Mouse (Mus musculus): Measurements from ENCODE around the gene Tbc1d2b. TPM values are rescaled to one million over a fixed set of nuclear protein-coding genes. Genes with fewer than 3 reads are reported as not detected.

The Tbc1d2b gene
- 13.2 and 14.2 TPM in 2 replicates for polyA plus RNA-seq (2014; fragmentation: Nextera tagmentation; extraction: Ambion mirVana)

- ATAC-seq (replicated peaks; ENCODE audit: low FRiP score), result peak; percentile 87
- H3K4me1 ChIP-seq (replicated peaks; ENCODE audit: control insufficient read depth, insufficient read depth, low read length), result peaks cover 12% of the 10 kb centered on the region
Measured at GRCm38 (mm10) chr9:90270193-90270943, at the start of gene Tbc1d2b. Tbc1d2b (minus strand) TSS chr9:90270804.

GRCm38 (mm10) chr9:90316300-90316699 is 45.7 kb upstream of the Tbc1d2b start:
- Histone ChIP-seq H3K9ac (ENCODE audit: low read depth, low read length) (no peak overlapping the region), H3K36me3 (ENCODE audit: control insufficient read depth, insufficient read depth, low read length) (no peaks in the 10 kb centered on the region), H3K27ac (ENCODE audit: low read depth, low read length) (no peak overlapping the region), H3K4me2 (no peak overlapping the region), H3K27me3 (replicated peaks; ENCODE audit: control insufficient read depth, insufficient read depth, low read length) (no peaks in the 10 kb centered on the region), H3K9me3 (ENCODE audit: control insufficient read depth, low read length) (no peaks in the 10 kb centered on the region), H3K4me1 (replicated peaks; ENCODE audit: control insufficient read depth, insufficient read depth, low read length) (no peaks in the 10 kb centered on the region), H3K4me3 (ENCODE audit: low read depth, low read length) (no peak overlapping the region)
- WGBS, result 78% methylated on average over 5 of the region's 5 CpGs
- DNase-seq (ENCODE audit: low spot score) (no peak), ATAC-seq (replicated peaks; ENCODE audit: low FRiP score) (0 out of 2 replicates have a peak, but pooled peaks have one; percentile 31)

More at GRCm38 (mm10) chr9:90270193-90270943, at the start of gene Tbc1d2b:
- peak; percentile 73 for DNase-seq (ENCODE audit: low spot score)
- H3K36me3 ChIP-seq (ENCODE audit: control insufficient read depth, insufficient read depth, low read length), result no peaks in the 10 kb centered on the region
- under 1% methylated on average over 68 of the region's 74 CpGs for WGBS
- peak within 1 kb of the TSS; percentile 87 for H3K4me2 ChIP-seq
- peak within 1 kb of the TSS; percentile 90 for H3K4me3 ChIP-seq (ENCODE audit: low read depth, low read length)
- H3K9ac ChIP-seq (ENCODE audit: low read depth, low read length), result peak within 1 kb of the TSS; percentile 91
- H3K27ac ChIP-seq (ENCODE audit: low read depth, low read length), result peak within 1 kb of the TSS; percentile 70
- no peaks in the 10 kb centered on the region for H3K9me3 ChIP-seq (ENCODE audit: control insufficient read depth, low read length)
- no peaks in the 10 kb centered on the region for H3K27me3 ChIP-seq (replicated peaks; ENCODE audit: control insufficient read depth, insufficient read depth, low read length)

- no peaks in the 10 kb centered on the region for H3K9me3 ChIP-seq (ENCODE audit: control insufficient read depth, low read length)
- H3K4me3 ChIP-seq (ENCODE audit: low read depth, low read length), result no peak overlapping the region
- ATAC-seq (replicated peaks; ENCODE audit: low FRiP score) (no peak), DNase-seq (ENCODE audit: low spot score) (no peak)
- no peak overlapping the region for H3K27ac ChIP-seq (ENCODE audit: low read depth, low read length)
- no peak overlapping the region for H3K4me2 ChIP-seq
- no peaks in the 10 kb centered on the region for H3K4me1 ChIP-seq (replicated peaks; ENCODE audit: control insufficient read depth, insufficient read depth, low read length)
- H3K27me3 ChIP-seq (replicated peaks; ENCODE audit: control insufficient read depth, insufficient read depth, low read length), result no peaks in the 10 kb centered on the region
- H3K9ac ChIP-seq (ENCODE audit: low read depth, low read length), result no peak overlapping the region
- WGBS, result 77% methylated on average over 11 of the region's 11 CpGs
- H3K36me3 ChIP-seq (ENCODE audit: control insufficient read depth, insufficient read depth, low read length), result no peaks in the 10 kb centered on the region
Measured at GRCm38 (mm10) chr9:90315662-90316061, 45.1 kb upstream of the Tbc1d2b start.

- DNase-seq (ENCODE audit: low spot score) (no peak), ATAC-seq (replicated peaks; ENCODE audit: low FRiP score) (peak; percentile 56; the same call in 1 of the 2 replicates)
- H3K36me3 ChIP-seq (ENCODE audit: control insufficient read depth, insufficient read depth, low read length), result no peaks in the 10 kb centered on the region
- WGBS, result 86% methylated on average over 2 of the region's 2 CpGs
- H3K9me3 ChIP-seq (ENCODE audit: control insufficient read depth, low read length), result no peaks in the 10 kb centered on the region
- no peak overlapping the region for H3K27ac ChIP-seq (ENCODE audit: low read depth, low read length)
- no peak overlapping the region for H3K9ac ChIP-seq (ENCODE audit: low read depth, low read length)
- no peak overlapping the region for H3K4me3 ChIP-seq (ENCODE audit: low read depth, low read length)
- H3K4me2 ChIP-seq, result no peak overlapping the region
- H3K4me1 ChIP-seq (replicated peaks; ENCODE audit: control insufficient read depth, insufficient read depth, low read length), result no peaks in the 10 kb centered on the region
- H3K27me3 ChIP-seq (replicated peaks; ENCODE audit: control insufficient read depth, insufficient read depth, low read length), result no peaks in the 10 kb centered on the region
Measured at GRCm38 (mm10) chr9:90304254-90304653, 33.6 kb upstream of the Tbc1d2b start.

- H3K9ac ChIP-seq (ENCODE audit: low read depth, low read length), result no peak overlapping the region
Measured at GRCm38 (mm10) chr9:90303101-90303835, 32.7 kb upstream of the Tbc1d2b start.

GRCm38 (mm10) chr9:90302670-90303069 is 32.1 kb upstream of the Tbc1d2b start:
- no peaks in the 10 kb centered on the region for H3K9me3 ChIP-seq (ENCODE audit: control insufficient read depth, low read length)
- H3K4me1 ChIP-seq (replicated peaks; ENCODE audit: control insufficient read depth, insufficient read depth, low read length), result no peaks in the 10 kb centered on the region
- ATAC-seq (replicated peaks; ENCODE audit: low FRiP score) (no peak), DNase-seq (ENCODE audit: low spot score) (no peak)
- WGBS, result 65% methylated on average over 4 of the region's 4 CpGs
- H3K4me2 ChIP-seq, result no peak overlapping the region
- no peak overlapping the region for H3K4me3 ChIP-seq (ENCODE audit: low read depth, low read length)
- no peak overlapping the region for H3K27ac ChIP-seq (ENCODE audit: low read depth, low read length)
- no peaks in the 10 kb centered on the region for H3K36me3 ChIP-seq (ENCODE audit: control insufficient read depth, insufficient read depth, low read length)
- H3K9ac ChIP-seq (ENCODE audit: low read depth, low read length), result no peak overlapping the region
- no peaks in the 10 kb centered on the region for H3K27me3 ChIP-seq (replicated peaks; ENCODE audit: control insufficient read depth, insufficient read depth, low read length)

More at GRCm38 (mm10) chr9:90303101-90303835, 32.7 kb upstream of the Tbc1d2b start:
- Histone ChIP-seq H3K4me2 (no peak overlapping the region), H3K4me3 (ENCODE audit: low read depth, low read length) (no peak overlapping the region), H3K27me3 (replicated peaks; ENCODE audit: control insufficient read depth, insufficient read depth, low read length) (no peaks in the 10 kb centered on the region), H3K4me1 (replicated peaks; ENCODE audit: control insufficient read depth, insufficient read depth, low read length) (no peaks in the 10 kb centered on the region), H3K9me3 (ENCODE audit: control insufficient read depth, low read length) (no peaks in the 10 kb centered on the region), H3K27ac (ENCODE audit: low read depth, low read length) (no peak overlapping the region), H3K36me3 (ENCODE audit: control insufficient read depth, insufficient read depth, low read length) (no peaks in the 10 kb centered on the region)
- DNase-seq (ENCODE audit: low spot score), result no peak
- WGBS, result 39% methylated on average over 2 of the region's 2 CpGs
- ATAC-seq (replicated peaks; ENCODE audit: low FRiP score), result 0 out of 2 replicates have a peak, but pooled peaks have one; percentile 43

GRCm38 (mm10) chr9:90301081-90301688 is 30.6 kb upstream of the Tbc1d2b start:
- H3K36me3 ChIP-seq (ENCODE audit: control insufficient read depth, insufficient read depth, low read length), result no peaks in the 10 kb centered on the region
- 70% methylated on average over 4 of the region's 4 CpGs for WGBS
- H3K4me3 ChIP-seq (ENCODE audit: low read depth, low read length), result no peak overlapping the region
- no peak for DNase-seq (ENCODE audit: low spot score)
- H3K27me3 ChIP-seq (replicated peaks; ENCODE audit: control insufficient read depth, insufficient read depth, low read length), result no peaks in the 10 kb centered on the region
- H3K4me1 ChIP-seq (replicated peaks; ENCODE audit: control insufficient read depth, insufficient read depth, low read length), result no peaks in the 10 kb centered on the region
- H3K9ac ChIP-seq (ENCODE audit: low read depth, low read length), result no peak overlapping the region
- no peak overlapping the region for H3K4me2 ChIP-seq
- H3K9me3 ChIP-seq (ENCODE audit: control insufficient read depth, low read length), result no peaks in the 10 kb centered on the region
- H3K27ac ChIP-seq (ENCODE audit: low read depth, low read length), result no peak overlapping the region
- no peak for ATAC-seq (replicated peaks; ENCODE audit: low FRiP score)

GRCm38 (mm10) chr9:90297637-90298036 is 27.0 kb upstream of the Tbc1d2b start:
- WGBS, result 65% methylated on average over 1 of the region's 1 CpGs
- Histone ChIP-seq H3K4me3 (ENCODE audit: low read depth, low read length) (no peak overlapping the region), H3K27ac (ENCODE audit: low read depth, low read length) (no peak overlapping the region), H3K4me1 (replicated peaks; ENCODE audit: control insufficient read depth, insufficient read depth, low read length) (no peaks in the 10 kb centered on the region), H3K27me3 (replicated peaks; ENCODE audit: control insufficient read depth, insufficient read depth, low read length) (no peaks in the 10 kb centered on the region), H3K4me2 (no peak overlapping the region), H3K9me3 (ENCODE audit: control insufficient read depth, low read length) (no peaks in the 10 kb centered on the region), H3K9ac (ENCODE audit: low read depth, low read length) (no peak overlapping the region), H3K36me3 (ENCODE audit: control insufficient read depth, insufficient read depth, low read length) (no peaks in the 10 kb centered on the region)
- DNase-seq (ENCODE audit: low spot score) (no peak), ATAC-seq (replicated peaks; ENCODE audit: low FRiP score) (no peak)
